ENCODE assay signal across 7 mouse cellular contexts in the genomic region with DNA sequence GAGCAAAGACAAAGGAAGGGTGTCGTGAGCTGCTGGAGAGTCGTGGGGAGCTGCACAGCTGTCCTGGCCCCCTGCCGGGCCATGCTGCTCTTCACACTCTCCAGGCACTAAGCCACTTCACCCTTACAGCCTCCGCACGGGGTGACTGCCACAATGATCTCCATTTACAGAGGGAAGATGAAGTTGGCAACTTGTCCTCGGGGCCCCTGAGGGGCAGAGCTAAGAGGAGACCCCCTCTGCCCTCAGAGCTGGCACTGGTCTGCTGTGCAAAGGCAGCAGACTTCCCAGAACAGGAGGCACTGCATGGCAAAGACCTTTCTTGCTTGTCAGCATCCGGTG. TPM values are rescaled to one million over a fixed set of nuclear protein-coding genes. Genes with fewer than 3 reads are reported as not detected.
DNase-seq lines count a peak whose midpoint lies in the region; ATAC-seq and TF ChIP-seq lines count a peak whose summit lies in the region.

No protein-coding gene starts in this region.

- H3K9me3 ChIP-seq in lung, embryonic 16.5 days (ENCODE audit: control insufficient read depth, low read length), result no peaks in the 10 kb centered on the region
- H3K9me3 ChIP-seq in forebrain, embryonic 15.5 days, result 0 out of 2 replicates have a peak, but pooled peaks cover 6% of the 10 kb centered on the region
- H3K9me3 ChIP-seq in hindbrain, embryonic 14.5 days (ENCODE audit: control insufficient read depth, low read length), result no peaks in the 10 kb centered on the region
- no peaks in the 10 kb centered on the region for H3K9me3 ChIP-seq in midbrain, postnatal 0 days (ENCODE audit: low read length)

- H3K4me3 ChIP-seq in lung, embryonic 16.5 days (ENCODE audit: low read length), result no peak overlapping the region
- no peak overlapping the region for H3K4me3 ChIP-seq in forebrain, embryonic 15.5 days
- H3K4me3 ChIP-seq in hindbrain, embryonic 14.5 days (replicated peaks; ENCODE audit: low read length), result no peak overlapping the region
- no peak overlapping the region for H3K4me3 ChIP-seq in midbrain, postnatal 0 days (ENCODE audit: low read depth, low read length)

- peaks cover 13% of the 10 kb centered on the region for H3K4me1 ChIP-seq in lung, embryonic 16.5 days (replicated peaks; ENCODE audit: control insufficient read depth, insufficient read depth, low read length)
- peaks cover 16% of the 10 kb centered on the region; the same call in 1 of the 2 replicates for H3K4me1 ChIP-seq in forebrain, embryonic 15.5 days
- peaks cover 14% of the 10 kb centered on the region for H3K4me1 ChIP-seq in hindbrain, embryonic 14.5 days (replicated peaks; ENCODE audit: control insufficient read depth, insufficient read depth, low read length)
- H3K4me1 ChIP-seq in midbrain, postnatal 0 days (ENCODE audit: insufficient read depth, low read length), result 0 out of 2 replicates have a peak, but pooled peaks cover 11% of the 10 kb centered on the region

- no peaks in the 10 kb centered on the region for H3K27me3 ChIP-seq in lung, embryonic 16.5 days (ENCODE audit: control insufficient read depth, insufficient read depth, low read depth, low read length)
- no peaks in the 10 kb centered on the region for H3K27me3 ChIP-seq in forebrain, embryonic 15.5 days
- no peaks in the 10 kb centered on the region for H3K27me3 ChIP-seq in hindbrain, embryonic 14.5 days (ENCODE audit: control insufficient read depth, insufficient read depth, low read length)
- no peaks in the 10 kb centered on the region for H3K27me3 ChIP-seq in midbrain, postnatal 0 days (ENCODE audit: insufficient read depth, low read length)

- no peak overlapping the region for H3K27ac ChIP-seq in lung, embryonic 16.5 days (ENCODE audit: low read length)
- 0 out of 2 replicates have a peak overlapping the region, but pooled peaks have one; percentile 2 for H3K27ac ChIP-seq in forebrain, embryonic 15.5 days (replicated peaks)
- H3K27ac ChIP-seq in hindbrain, embryonic 14.5 days, result peak overlapping the region; percentile 67; the same call in 1 of the 2 replicates
- H3K27ac ChIP-seq in midbrain, postnatal 0 days (ENCODE audit: low read depth, low read length), result peak overlapping the region; percentile 44; the same call in 1 of the 2 replicates

- 0 out of 2 replicates have a peak overlapping the region, but pooled peaks have one; percentile 5 for H3K9ac ChIP-seq in lung, embryonic 16.5 days (ENCODE audit: low read length)
- no peak overlapping the region for H3K9ac ChIP-seq in forebrain, embryonic 15.5 days (replicated peaks)
- H3K9ac ChIP-seq in hindbrain, embryonic 14.5 days, result no peak overlapping the region
- no peak overlapping the region for H3K9ac ChIP-seq in midbrain, postnatal 0 days (replicated peaks; ENCODE audit: low read length, poor library complexity, severe bottlenecking)

- DNase-seq in lung, postnatal 36 days, result no peak
- peak; percentile 30 for DNase-seq in hindbrain, embryonic 14.5 days (ENCODE audit: low spot score)
- peak; percentile 59 for DNase-seq in midbrain, postnatal 0 days (ENCODE audit: low spot score)
- DNase-seq in thymus, postnatal 25 days, result no peak
- DNase-seq in c-Kit-positive CD71-positive TER-119-positive erythroid progenitor cells, embryonic 14.5 days (ENCODE audit: low spot score), result no peak

- WGBS in lung, embryonic 16.5 days, result 15% methylated on average over 7 of the region's 7 CpGs
- 23% methylated on average over 7 of the region's 7 CpGs for WGBS in forebrain, embryonic 15.5 days
- 16% methylated on average over 7 of the region's 7 CpGs for WGBS in hindbrain, embryonic 14.5 days
- 15% methylated on average over 7 of the region's 7 CpGs for WGBS in midbrain, postnatal 0 days

- H3K36me3 ChIP-seq in lung, embryonic 16.5 days (ENCODE audit: control insufficient read depth, insufficient read depth, low read length), result peaks cover 11% of the 10 kb centered on the region; the same call in 1 of the 2 replicates
- peaks cover 25% of the 10 kb centered on the region; the same call in 1 of the 2 replicates for H3K36me3 ChIP-seq in forebrain, embryonic 15.5 days
- H3K36me3 ChIP-seq in hindbrain, embryonic 14.5 days (replicated peaks; ENCODE audit: control insufficient read depth, insufficient read depth), result peaks cover 4% of the 10 kb centered on the region
- H3K36me3 ChIP-seq in midbrain, postnatal 0 days (ENCODE audit: insufficient read depth, low read length), result no peaks in the 10 kb centered on the region

- TF ChIP-seq CTCF in midbrain, postnatal 0 days (IDR thresholded peaks at IDR 0.05), result peak; percentile 37

- peak; percentile 71 for ATAC-seq in lung, embryonic 16.5 days (ENCODE audit: low read depth)
- ATAC-seq in forebrain, embryonic 15.5 days (replicated peaks), result peak; percentile 45; the same call in 1 of the 2 replicates
- ATAC-seq in hindbrain, embryonic 14.5 days (ENCODE audit: low FRiP score), result peak; percentile 53; the same call in 1 of the 2 replicates
- peak; percentile 53 for ATAC-seq in midbrain, postnatal 0 days (ENCODE audit: low FRiP score)

- no peak overlapping the region for H3K4me2 ChIP-seq in lung, embryonic 16.5 days (ENCODE audit: low read depth, low read length)
- no peak overlapping the region for H3K4me2 ChIP-seq in forebrain, embryonic 15.5 days (replicated peaks)
- H3K4me2 ChIP-seq in hindbrain, embryonic 14.5 days (replicated peaks), result no peak overlapping the region
- no peak overlapping the region for H3K4me2 ChIP-seq in midbrain, postnatal 0 days (ENCODE audit: low read depth, low read length, poor library complexity, severe bottlenecking)

RNA-seq across cellular contexts. Expression of a gene that starts 20.1 kb away (rescaled TPM):
- 11.0 and 11.7 TPM in 2 replicates for polyA plus RNA-seq in lung, embryonic 16.5 days (2015; fragmentation: Nextera tagmentation; extraction: Ambion mirVana)
- 35.0 and 36.3 TPM in 2 replicates for polyA plus RNA-seq in forebrain, embryonic 15.5 days (2015; fragmentation: Nextera tagmentation; extraction: Ambion mirVana)
- 38.0 and 40.9 TPM in 2 replicates for polyA plus RNA-seq in hindbrain, embryonic 14.5 days (2014; fragmentation: Nextera tagmentation; extraction: Ambion mirVana)
- total RNA-seq in midbrain, postnatal 0 days (2014; rRNA removed), result 38.0 and 51.1 TPM in 2 replicates
- polyA plus RNA-seq in midbrain, postnatal 0 days (2015; fragmentation: Nextera tagmentation; extraction: Ambion mirVana), result 23.6 and 31.4 TPM in 2 replicates

Comparison
In these comparisons a context has a peak if more than half of its experiments do, and no peak if none do; other contexts are left out.
1. DNase-seq: peak in hindbrain, embryonic 14.5 days (single experiment) and midbrain, postnatal 0 days (single experiment); none in lung, postnatal 36 days (single experiment), thymus, postnatal 25 days (single experiment) and c-Kit-positive CD71-positive TER-119-positive erythroid progenitor cells, embryonic 14.5 days (single experiment).
2. Peak in every context shown above with its lines, with median percentiles within 50 percentile points of each other: ATAC-seq.